Mouse (Mus musculus) v-Abl transformed pro-B cells (cell line): Measurements from ENCODE around the gene Senp1.

Experiments
- in situ Hi-C, 2 experiments: fragments of 400-800 bp; cut with MboI; formaldehyde crosslinking; loops; one replicate each; pipeline ENCODE4 v1.15.1; 2025; ENCODE audit not compliant: unreplicated experiment in 2 of 2

The Senp1 gene

DNA sequence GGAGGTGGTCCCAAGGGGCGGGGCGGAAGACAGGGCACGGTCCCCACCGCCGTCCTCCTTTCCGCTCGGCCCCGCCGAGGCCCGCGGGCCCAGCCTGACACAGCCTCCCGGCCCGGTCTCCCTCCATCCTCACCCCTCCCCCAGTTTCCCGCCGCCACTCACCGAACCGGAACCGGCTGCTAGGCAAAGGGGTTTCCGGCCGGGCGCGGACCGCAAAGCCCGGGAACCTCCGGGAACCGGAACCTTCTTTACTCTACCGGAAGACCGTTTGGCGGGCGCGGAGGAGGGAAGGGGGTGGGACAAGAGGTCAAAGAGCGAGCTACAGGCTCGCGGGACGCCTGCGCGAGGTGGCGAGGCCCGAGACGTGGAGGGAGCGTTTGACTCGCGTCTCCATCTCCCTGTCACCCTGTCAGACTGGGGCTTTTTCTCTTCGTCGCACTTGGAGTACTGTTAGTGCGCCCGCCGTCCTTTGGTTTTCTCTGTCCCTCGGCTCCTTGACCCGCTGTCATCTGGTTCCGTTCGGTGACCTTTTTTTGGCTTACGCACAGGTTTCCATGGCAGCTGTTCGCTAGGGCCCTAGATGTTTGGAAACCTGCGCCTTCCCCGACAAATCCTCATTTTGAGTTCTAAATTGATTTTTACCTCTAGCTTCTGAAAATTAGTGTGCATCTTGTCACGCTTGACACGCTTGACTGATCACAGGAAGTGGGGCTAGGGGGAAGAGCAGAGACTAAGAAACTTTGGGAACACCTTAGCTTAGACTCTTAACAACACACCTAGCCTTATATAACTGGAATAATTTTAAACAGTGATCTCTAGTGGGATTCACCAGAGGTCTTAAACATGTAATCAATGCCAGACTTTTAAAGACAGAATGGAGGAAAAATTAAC, at the start of gene Senp1:
Senp1 (minus strand) TSS at position 624 of the 891 bp plus-strand sequence.
- in situ Hi-C loops, result loop anchor here in 1 of 2 experiments (10.0 kb wide), 2 partner anchors 391 to 421 kb away; partner anchors contain the start of gene Lalba

GRCm38 (mm10) chr15:98142515-98142914, 49.0 kb upstream of the Senp1 start:
- in situ Hi-C loops, result no loop called here

DNA sequence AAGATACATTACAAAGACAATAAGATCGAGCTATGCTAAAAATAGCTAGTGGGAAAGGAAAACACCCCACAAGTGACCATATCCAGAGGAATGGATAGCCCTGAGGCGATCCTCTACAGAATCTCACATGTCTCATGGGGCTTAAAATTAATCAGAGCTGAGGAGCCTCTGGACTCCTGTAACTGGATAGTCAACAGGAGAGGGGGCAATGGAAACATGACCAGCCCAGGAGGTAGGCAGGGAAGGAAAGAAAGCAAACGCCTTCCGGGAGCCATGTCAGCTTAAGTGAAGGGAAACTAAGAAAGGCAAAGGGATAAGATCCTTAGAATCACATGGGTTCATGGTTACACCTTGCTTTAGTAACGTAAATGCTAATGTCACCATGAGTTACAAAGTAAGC, 47.3 kb upstream of the Senp1 start:
- in situ Hi-C loops, result no loop called here

GRCm38 (mm10) chr15:98139763-98140162, 46.2 kb upstream of the Senp1 start:
- in situ Hi-C loops, result no loop called here

- in situ Hi-C loops, result no loop called here
Observed at GRCm38 (mm10) chr15:98136871-98137270, 43.3 kb upstream of the Senp1 start.

- in situ Hi-C loops, result no loop called here
Observed at GRCm38 (mm10) chr15:98135671-98136070, 42.1 kb upstream of the Senp1 start.

GRCm38 (mm10) chr15:98134666-98135065, 41.1 kb upstream of the Senp1 start:
- in situ Hi-C loops, result no loop called here

DNA sequence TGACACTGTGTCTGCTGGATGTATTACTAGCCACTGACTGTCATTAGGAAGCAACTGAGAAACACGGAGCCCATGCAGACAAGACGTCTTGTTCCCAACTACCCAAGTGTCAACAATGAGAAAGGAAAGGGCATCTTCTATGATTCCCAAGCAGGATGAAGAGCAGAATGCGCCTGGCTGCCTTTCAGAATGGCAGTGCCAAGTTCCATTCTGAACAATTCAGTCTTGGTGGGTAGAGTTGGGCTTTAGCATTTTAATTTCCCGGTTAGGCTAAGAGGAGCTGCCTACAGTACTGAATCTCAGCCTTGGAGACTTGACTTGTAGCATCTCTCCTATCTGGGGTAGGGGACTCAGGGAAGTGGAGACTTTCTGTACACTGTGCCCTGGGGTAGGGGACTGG, 40.5 kb upstream of the Senp1 start:
- in situ Hi-C loops, result no loop called here

- in situ Hi-C loops, result no loop called here
Observed at GRCm38 (mm10) chr15:98133471-98133870, 39.9 kb upstream of the Senp1 start.

GRCm38 (mm10) chr15:98131942-98132655, 38.6 kb upstream of the Senp1 start:
- in situ Hi-C loops, result no loop called here

GRCm38 (mm10) chr15:98131451-98131850, 37.9 kb upstream of the Senp1 start:
- in situ Hi-C loops, result no loop called here

GRCm38 (mm10) chr15:98131001-98131400, 37.5 kb upstream of the Senp1 start:
- in situ Hi-C loops, result no loop called here

GRCm38 (mm10) chr15:98120831-98121230, 27.3 kb upstream of the Senp1 start:
- in situ Hi-C loops, result no loop called here

DNA sequence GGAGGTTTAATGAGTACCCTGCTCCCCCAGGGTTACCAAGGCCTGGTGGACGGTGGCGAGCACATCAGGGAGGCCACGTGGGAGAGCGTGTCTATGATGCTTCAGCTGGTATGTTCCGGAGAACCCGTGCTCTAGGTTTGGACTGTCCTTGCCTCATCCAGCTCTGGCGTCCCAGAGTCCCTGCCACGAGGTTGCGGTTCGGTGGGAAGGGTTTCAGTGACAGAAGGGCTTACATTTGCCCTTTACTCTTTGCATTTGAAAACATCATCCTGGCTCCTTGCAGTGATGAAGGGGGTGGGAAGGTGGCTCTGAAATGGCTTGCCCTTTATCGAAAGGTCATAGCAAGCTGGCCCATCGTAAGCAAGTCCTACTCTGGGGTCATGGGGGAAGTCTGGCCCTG, 25.8 kb upstream of the Senp1 start:
- in situ Hi-C loops, result no loop called here

GRCm38 (mm10) chr15:98116287-98116686, 22.7 kb upstream of the Senp1 start:
- in situ Hi-C loops, result no loop called here

DNA sequence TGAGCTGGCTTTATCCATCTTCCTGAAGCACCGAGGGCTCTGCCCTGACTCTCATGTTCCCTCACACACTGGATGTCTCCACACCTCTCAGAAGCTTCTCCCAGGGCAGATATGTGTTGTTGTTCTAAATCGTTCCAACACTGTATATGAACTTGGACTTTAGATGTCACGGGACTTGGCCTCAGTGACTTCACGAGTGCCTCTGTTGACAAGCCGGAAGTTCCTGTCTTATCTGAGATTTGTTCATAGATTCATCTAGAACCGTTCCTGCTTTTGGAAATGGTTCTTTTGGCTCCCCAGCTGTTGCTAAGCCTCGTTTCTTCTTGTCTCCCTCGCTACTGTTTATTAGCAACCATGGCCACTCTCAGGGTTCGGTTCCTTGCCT, 22.2 kb upstream of the Senp1 start:
- in situ Hi-C loops, result no loop called here

DNA sequence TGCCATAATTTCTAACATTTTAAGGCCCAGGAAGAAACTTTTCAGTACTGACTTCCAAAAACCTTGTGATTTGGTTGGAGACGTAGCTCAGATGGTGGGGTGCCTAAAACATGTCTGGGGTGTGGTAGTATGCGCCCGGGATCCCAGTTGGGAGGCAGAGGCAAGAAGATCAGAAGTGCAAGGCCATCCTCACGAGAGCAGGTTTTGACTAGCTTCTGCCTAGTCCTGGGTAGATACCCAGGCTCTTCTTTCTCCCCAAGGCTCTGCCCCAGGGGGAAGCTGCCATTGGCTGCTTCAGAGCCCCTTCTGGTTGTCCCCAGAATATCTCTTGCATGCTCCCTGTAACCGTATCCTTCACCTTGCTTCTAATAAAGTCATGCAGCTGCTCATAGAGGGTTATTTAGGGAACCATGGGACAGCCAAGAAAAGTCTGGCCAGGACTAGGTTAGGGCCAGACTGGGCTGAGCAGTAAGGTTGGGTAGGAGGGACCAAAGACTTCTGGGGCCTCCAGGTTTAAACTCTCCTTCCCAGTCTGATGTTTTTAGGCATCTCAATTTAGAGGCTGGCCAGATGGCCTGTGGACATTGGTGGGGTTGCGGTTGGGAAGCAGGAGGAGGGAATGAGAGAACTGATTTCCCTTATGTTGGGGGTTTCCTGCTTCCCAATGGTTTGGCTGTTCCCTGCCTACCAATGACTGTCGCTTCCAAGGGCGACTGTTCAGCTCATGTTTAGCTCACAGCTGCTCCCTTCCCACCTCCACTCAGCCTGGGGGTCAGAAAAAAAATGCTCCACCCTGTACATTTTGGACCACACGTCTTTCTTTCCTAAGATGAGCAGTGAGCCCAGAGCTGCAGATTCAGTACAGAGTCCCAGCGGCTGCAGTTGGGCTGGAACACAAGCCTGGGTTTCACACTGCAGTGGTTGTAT, 21.6 kb upstream of the Senp1 start:
- in situ Hi-C loops, result no loop called here

- in situ Hi-C loops, result no loop called here
Observed at GRCm38 (mm10) chr15:98114098-98114851, 20.7 kb upstream of the Senp1 start.

- in situ Hi-C loops, result no loop called here
Observed at GRCm38 (mm10) chr15:98111791-98112190, 18.2 kb upstream of the Senp1 start.
